Mouse (Mus musculus) G1E (cell line): ENCODE measurements around the gene Iffo2.

Experiments
- CTCF ChIP-seq: IDR thresholded peaks from 2 replicates; pipeline ENCODE4 v1.5.1; 2012; ENCODE audit warnings: low read depth, low read length, inconsistent platforms, mixed read lengths
- GATA1 ChIP-seq: IDR thresholded peaks from 2 replicates; pipeline ENCODE4 v1.6.1; 2012; ENCODE audit warnings: borderline replicate concordance, low read length, inconsistent platforms, mixed read lengths
- TAL1 ChIP-seq: conservative IDR thresholded peaks from 2 replicates; pipeline ENCODE4 v1.6.1; 2012; ENCODE audit warnings: low read depth, low read length, inconsistent platforms, mixed read lengths

DNA sequence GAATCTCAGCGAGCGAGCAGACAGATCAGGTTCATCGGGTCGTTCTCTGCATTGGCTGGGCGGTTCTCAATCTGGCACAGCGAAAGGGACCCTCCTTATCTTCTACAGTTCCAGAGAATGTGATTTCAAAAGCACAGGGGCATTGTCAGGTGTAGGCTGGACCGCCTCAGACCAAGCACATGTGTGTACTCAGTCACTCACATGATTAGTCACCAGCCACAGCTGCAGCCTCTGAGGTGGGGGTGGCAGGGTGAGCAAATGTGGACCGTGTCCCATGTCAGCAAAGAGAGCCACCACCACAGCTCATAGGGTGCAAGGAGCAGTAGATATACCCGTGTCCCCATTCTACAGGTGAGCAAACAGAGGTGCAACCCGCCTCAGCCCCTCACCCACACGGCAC is 23.6 kb upstream of the Iffo2 start:
- no peak for TF ChIP-seq CTCF
- TF ChIP-seq GATA1 = no peak
- TF ChIP-seq TAL1 = no peak
